Mouse (Mus musculus) stomach, embryonic 16.5 days (tissue): ENCODE data around the gene Wrap53. TPM values are rescaled to one million over a fixed set of nuclear protein-coding genes. Genes with fewer than 3 reads are reported as not detected.

Source experiments
- ATAC-seq: fragments of 200-750 bp; cut with Nextera tagmentation; 2 replicates; pipeline ENCODE4 v1.8.0; 2017; ENCODE audit warnings: moderate number of reproducible peaks, moderate TSS enrichment; ENCODE audit not compliant: insufficient read depth, low FRiP score
- H3K27ac ChIP-seq: fragments of 300-500 bp; sonication (generic); 2 replicates; pipeline ENCODE4 v1.5.1; 2014; ENCODE audit warnings: low read length
- H3K27me3 ChIP-seq: fragments of 300-500 bp; sonication (generic); 2 replicates; pipeline ENCODE4 v1.6.1; 2014; ENCODE audit warnings: low read length, control low read depth, mixed read lengths; ENCODE audit not compliant: control insufficient read depth, insufficient read depth
- H3K36me3 ChIP-seq: fragments of 300-500 bp; sonication (generic); 2 replicates; pipeline ENCODE4 v1.6.1; 2014; ENCODE audit warnings: low read length; ENCODE audit not compliant: control insufficient read depth, insufficient read depth
- H3K4me1 ChIP-seq: fragments of 300-500 bp; sonication (generic); 2 replicates; pipeline ENCODE4 v1.6.1; 2014; ENCODE audit warnings: low read length, control low read depth, mixed read lengths; ENCODE audit not compliant: control insufficient read depth, insufficient read depth
- H3K4me2 ChIP-seq: fragments of 300-500 bp; sonication (generic); 2 replicates; pipeline ENCODE4 v1.6.1; 2014; ENCODE audit warnings: low read depth, low read length, mixed read lengths
- H3K4me3 ChIP-seq: fragments of 300-500 bp; sonication (generic); replicated peaks from 2 replicates; pipeline ENCODE4 v1.5.1; 2014; ENCODE audit warnings: mild to moderate bottlenecking, low read length
- H3K9ac ChIP-seq: fragments of 300-500 bp; sonication (generic); 2 replicates; pipeline ENCODE4 v1.6.1; 2014; ENCODE audit warnings: low read length
- H3K9me3 ChIP-seq: fragments of 300-500 bp; sonication (generic); replicated peaks from 2 replicates; pipeline ENCODE4 v1.6.1; 2016; ENCODE audit warnings: low read length, control low read depth; ENCODE audit not compliant: control insufficient read depth
- WGBS: fragments of 180-500 bp; shearing (Covaris S2); extraction: QIAGEN DNeasy Blood & Tissue Kit; methylation state at CpG from one replicate; pipeline ENCODE4 v1.1.7; 2014; 5-methylcytosine and 5-hydroxymethylcytosine counted together
- polyA plus RNA-seq: library from polyadenylated mRNA; unstranded; fragments of >200 nt; fragmentation: Nextera tagmentation; extraction: Ambion mirVana; gene quantifications from 2 replicates; pipeline ENCODE4 v1.2.1, GENCODE M21; 2015

Wrap53 gene
- polyA plus RNA-seq, 1 experiment from 2014 or later: 21.6 TPM

DNA sequence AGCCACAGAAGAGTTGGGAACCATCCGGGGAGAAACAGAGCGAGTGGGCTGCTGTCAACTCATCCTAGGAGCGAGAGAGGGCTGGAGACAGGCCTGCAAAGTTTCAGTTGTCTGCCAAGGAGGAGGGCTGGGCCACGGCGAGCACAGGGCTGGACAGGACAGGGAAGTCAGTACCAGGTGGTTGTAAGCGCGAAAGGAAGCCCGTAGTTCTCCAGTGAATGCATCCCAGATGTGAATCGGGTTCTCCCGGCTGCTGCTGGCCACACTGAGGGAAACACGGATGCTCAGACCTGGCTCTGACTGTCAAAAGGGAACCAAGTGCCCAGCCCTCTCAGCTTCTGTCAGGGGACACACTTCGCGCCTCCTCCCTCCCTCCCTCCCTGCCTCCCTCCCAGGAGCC, 16.7 kb downstream of the Wrap53 start:
- Histone ChIP-seq H3K9ac (no peak overlapping the region), H3K9me3 (no peaks in the 10 kb centered on the region), H3K4me1 (peaks cover 9% of the 10 kb centered on the region), H3K27me3 (no peaks in the 10 kb centered on the region), H3K4me3 (no peak overlapping the region), H3K27ac (no peak overlapping the region), H3K36me3 (no peaks in the 10 kb centered on the region; the same call in 1 of the 2 replicates), H3K4me2 (no peak overlapping the region)
- ATAC-seq: no peak
- 75% methylated on average over 13 of the region's 13 CpGs for WGBS

- Histone ChIP-seq H3K27ac (no peak overlapping the region), H3K9ac (no peak overlapping the region), H3K4me2 (no peak overlapping the region), H3K4me1 (peaks cover 9% of the 10 kb centered on the region), H3K36me3 (no peaks in the 10 kb centered on the region; the same call in 1 of the 2 replicates), H3K27me3 (no peaks in the 10 kb centered on the region), H3K4me3 (no peak overlapping the region), H3K9me3 (no peaks in the 10 kb centered on the region)
- 45% methylated on average over 16 of the region's 16 CpGs for WGBS
- ATAC-seq: no peak
Observed at GRCm38 (mm10) chr11:69560896-69561854, 18.9 kb downstream of the Wrap53 start.

DNA sequence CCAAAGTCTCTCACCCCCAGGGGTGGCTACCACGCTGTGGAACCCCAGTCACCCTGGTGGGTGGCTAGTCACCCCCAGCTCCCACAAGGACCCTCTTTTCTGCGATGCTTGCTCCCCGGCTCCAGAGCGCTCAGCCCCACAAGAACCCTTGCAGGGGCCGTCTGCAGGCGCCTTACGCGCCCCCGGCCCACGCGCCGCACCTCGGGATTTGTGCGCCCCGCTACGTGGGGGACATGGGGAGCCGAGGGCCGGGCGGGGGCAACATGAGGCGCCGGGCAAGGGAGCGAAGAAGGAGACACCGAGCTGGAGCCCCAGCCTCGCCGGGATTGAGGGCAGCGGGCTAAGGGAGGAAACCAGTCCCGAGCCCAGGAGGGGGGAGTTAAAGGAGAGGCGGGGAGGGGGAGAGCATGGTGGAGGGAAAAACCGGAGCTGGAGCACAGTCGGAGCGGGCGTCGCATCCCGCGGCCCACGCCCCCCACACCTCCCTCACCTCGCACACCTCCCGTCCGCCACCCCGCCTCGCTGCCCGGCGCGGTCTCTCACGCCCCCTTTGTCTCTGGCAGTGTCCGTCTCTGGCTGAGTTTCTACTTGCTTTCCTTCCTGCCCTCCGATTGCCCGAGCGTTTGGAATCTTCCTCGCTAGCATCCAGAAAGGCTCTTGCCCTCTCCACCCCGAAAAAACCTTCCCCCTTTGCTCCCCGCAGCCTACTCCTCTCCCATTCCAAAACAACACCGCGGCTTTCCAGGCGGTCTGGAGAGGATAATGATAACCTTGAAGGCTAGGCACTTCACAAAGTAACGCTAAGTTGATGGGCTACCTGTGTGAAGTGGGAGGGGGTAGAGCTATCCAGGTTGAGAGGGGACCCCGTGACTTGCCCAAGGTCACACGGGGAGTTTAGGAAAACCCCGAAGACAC, 19.9 kb downstream of the Wrap53 start, which contains the start of gene Efnb3:
Efnb3 (minus strand) TSS at position 355 of the 915 bp plus-strand sequence.
- H3K36me3 ChIP-seq: no peaks in the 10 kb centered on the region
- H3K4me1 ChIP-seq: peaks cover 9% of the 10 kb centered on the region
- WGBS: 2% methylated on average over 59 of the region's 59 CpGs
- peak within 1 kb of the TSS; percentile 91 for H3K4me2 ChIP-seq
- peak within 1 kb of the TSS; percentile 78 for H3K9ac ChIP-seq
- H3K27me3 ChIP-seq: no peaks in the 10 kb centered on the region
- H3K9me3 ChIP-seq: no peaks in the 10 kb centered on the region
- ATAC-seq: peak; percentile 58; the same call in 1 of the 2 replicates
- H3K27ac ChIP-seq: no peak within 1 kb of the TSS
- peak within 1 kb of the TSS; percentile 58 for H3K4me3 ChIP-seq

GRCm38 (mm10) chr11:69559183-69559582, 20.9 kb downstream of the Wrap53 start:
- Histone ChIP-seq H3K4me2 (peak overlapping the region; percentile 91), H3K9ac (peak overlapping the region; percentile 78), H3K4me3 (peak overlapping the region; percentile 58), H3K27me3 (no peaks in the 10 kb centered on the region), H3K9me3 (no peaks in the 10 kb centered on the region), H3K27ac (no peak overlapping the region), H3K36me3 (no peaks in the 10 kb centered on the region), H3K4me1 (peaks cover 9% of the 10 kb centered on the region)
- ATAC-seq: no peak
- 10% methylated on average over 5 of the region's 5 CpGs for WGBS

- Histone ChIP-seq H3K27ac (no peak overlapping the region), H3K4me3 (peak overlapping the region; percentile 58), H3K36me3 (no peaks in the 10 kb centered on the region), H3K4me1 (peaks cover 9% of the 10 kb centered on the region), H3K4me2 (peak overlapping the region; percentile 91; the same call in 1 of the 2 replicates), H3K27me3 (no peaks in the 10 kb centered on the region), H3K9ac (no peak overlapping the region), H3K9me3 (no peaks in the 10 kb centered on the region)
- WGBS: 27% methylated on average over 6 of the region's 6 CpGs
- ATAC-seq: no peak
Observed at GRCm38 (mm10) chr11:69558756-69559155, 21.3 kb downstream of the Wrap53 start.

DNA sequence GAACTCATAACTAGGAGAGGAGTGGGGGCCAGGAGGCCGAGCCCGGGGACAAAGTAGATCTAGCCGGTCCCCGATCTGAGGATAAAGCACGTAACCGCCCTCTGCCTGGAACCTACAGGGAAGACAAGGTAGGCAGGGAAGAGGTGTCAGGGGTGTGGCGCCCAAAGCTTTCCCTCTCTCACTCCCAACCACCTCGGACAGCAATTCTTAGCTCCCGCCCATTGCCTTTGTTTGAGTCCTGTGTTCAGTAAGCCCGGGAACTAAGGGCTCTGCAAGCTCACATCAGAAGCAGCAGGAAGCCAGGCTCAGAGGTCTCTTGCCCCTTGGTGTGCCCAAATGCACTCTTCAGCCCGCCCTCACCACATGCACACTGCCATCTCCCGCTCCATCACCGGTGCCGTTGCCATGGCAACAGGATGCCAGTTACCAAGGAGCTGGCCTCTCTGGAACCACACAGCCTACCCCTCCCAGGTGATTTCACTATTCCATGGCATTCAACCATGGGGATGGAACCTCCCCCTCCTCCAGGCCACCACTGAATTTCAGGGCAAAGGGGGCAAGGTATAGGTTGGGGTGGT, 22.6 kb downstream of the Wrap53 start:
- ATAC-seq: no peak
- no peaks in the 10 kb centered on the region for H3K36me3 ChIP-seq
- no peaks in the 10 kb centered on the region for H3K27me3 ChIP-seq
- no peak overlapping the region for H3K9ac ChIP-seq
- no peak overlapping the region for H3K4me2 ChIP-seq
- H3K4me1 ChIP-seq: peaks cover 9% of the 10 kb centered on the region
- WGBS: 42% methylated on average over 14 of the region's 14 CpGs
- no peak overlapping the region for H3K27ac ChIP-seq
- no peaks in the 10 kb centered on the region for H3K9me3 ChIP-seq
- H3K4me3 ChIP-seq: no peak overlapping the region

DNA sequence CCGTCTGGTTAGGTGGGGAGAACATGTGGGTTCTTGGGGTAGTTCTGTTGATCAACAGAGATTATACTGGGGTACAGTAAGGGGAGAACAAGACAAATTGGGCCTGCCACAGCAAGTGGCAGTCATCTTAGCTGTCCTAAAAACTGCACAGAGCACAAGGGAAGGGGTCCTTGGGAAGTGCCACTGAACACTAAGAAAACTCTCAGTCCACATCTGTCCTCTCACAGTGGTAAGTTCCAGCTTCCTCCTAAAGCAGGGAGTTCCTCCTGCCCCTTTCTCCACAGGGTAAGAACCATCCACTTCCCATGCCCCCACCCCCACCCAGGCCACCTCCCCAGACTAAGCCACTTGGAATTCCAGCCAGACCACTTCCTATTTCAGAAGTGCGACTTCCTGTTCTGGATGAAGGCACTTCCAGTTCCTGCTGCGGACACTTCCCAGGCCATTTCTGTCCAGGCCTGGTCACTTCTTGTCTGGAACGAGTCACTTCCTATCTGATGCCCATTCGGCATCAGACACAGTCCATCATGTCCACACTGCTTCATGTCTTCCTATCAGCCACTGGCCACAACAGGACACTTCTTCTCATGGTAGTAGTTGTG, 25.4 kb downstream of the Wrap53 start:
- Histone ChIP-seq H3K27ac (no peak overlapping the region), H3K27me3 (no peaks in the 10 kb centered on the region), H3K36me3 (no peaks in the 10 kb centered on the region), H3K9me3 (no peaks in the 10 kb centered on the region), H3K4me3 (no peak overlapping the region), H3K9ac (no peak overlapping the region), H3K4me1 (peaks cover 7% of the 10 kb centered on the region), H3K4me2 (no peak overlapping the region)
- WGBS: 78% methylated on average over 5 of the region's 5 CpGs
- no peak for ATAC-seq

DNA sequence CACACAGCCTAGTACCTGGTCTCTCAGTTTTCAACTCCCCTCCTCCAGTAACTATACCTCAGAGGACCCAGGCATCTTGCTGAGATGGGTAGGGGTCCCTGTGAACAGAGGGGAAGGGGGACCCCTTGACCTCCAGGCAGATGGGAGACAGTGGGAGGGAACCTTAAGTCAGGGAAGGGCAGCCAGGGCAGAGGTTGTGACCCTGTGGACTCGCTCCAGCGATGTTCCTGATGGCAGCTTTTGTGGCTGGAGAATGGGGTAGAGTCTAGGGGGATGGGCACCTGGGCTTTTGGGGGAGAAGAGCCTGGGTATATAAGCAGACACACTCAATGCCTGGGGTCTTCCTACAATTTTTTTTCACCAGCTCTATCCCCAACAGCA, 26.7 kb downstream of the Wrap53 start:
- Histone ChIP-seq H3K4me2 (no peak overlapping the region), H3K36me3 (no peaks in the 10 kb centered on the region), H3K9ac (no peak overlapping the region), H3K4me3 (no peak overlapping the region), H3K4me1 (0 out of 2 replicates have a peak, but pooled peaks cover 2% of the 10 kb centered on the region), H3K27me3 (no peaks in the 10 kb centered on the region), H3K9me3 (no peaks in the 10 kb centered on the region), H3K27ac (no peak overlapping the region; the same call in 1 of the 2 replicates)
- 18% methylated on average over 2 of the region's 2 CpGs for WGBS
- ATAC-seq: no peak
